Mouse (Mus musculus) spleen, adult 2 months (tissue): Measurements from ENCODE around the gene Tnfrsf9.

Experiments used
- CTCF ChIP-seq: fragments of 200-500 bp; IDR thresholded peaks from 2 replicates; pipeline ENCODE4 v1.5.1; 2011; ENCODE audit warnings: mild to moderate bottlenecking, inconsistent platforms; ENCODE audit not compliant: insufficient read depth, insufficient read length, insufficient replicate concordance; ENCODE audit errors: extremely low read depth
- POLR2A ChIP-seq: fragments of 200-500 bp; IDR thresholded peaks from 2 replicates; pipeline ENCODE4 v1.6.1; 2011; ENCODE audit warnings: low read depth, low read length, inconsistent platforms

DNA sequence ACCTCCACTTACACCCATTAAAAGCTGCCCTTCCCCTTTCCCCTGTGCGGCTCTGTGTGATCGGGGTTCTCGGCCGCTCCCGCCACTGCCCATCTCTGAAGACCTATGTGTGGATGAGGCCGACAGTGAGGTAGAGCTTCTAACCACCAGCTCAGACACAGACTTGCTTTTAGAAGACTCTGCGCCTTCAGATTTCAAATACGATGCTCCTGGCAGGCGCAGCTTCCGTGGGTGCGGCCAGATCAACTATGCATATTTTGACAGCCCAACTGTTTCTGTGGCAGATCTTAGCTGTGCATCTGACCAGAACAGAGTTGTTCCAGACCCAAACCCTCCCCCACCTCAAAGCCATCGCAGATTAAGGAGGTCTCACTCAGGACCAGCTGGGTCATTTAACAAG, 47.9 kb upstream of the Tnfrsf9 start:
- no peak for TF ChIP-seq CTCF
- no peak for TF ChIP-seq POLR2A
